Mouse (Mus musculus) embryonic fibroblast, embryonic 13.5 days (primary cell): ENCODE measurements around the gene Kif1c.

Source experiments
- CTCF ChIP-seq: IDR thresholded peaks from 2 replicates; pipeline ENCODE4 v1.5.1; 2011; ENCODE audit warnings: mild to moderate bottlenecking, control low read depth, low read length, moderate library complexity, borderline replicate concordance; ENCODE audit not compliant: insufficient read depth
- POLR2A ChIP-seq: IDR thresholded peaks from 2 replicates; pipeline ENCODE4 v1.6.1; 2011; ENCODE audit warnings: low read depth, mild to moderate bottlenecking, control low read depth, low read length, moderate library complexity

DNA sequence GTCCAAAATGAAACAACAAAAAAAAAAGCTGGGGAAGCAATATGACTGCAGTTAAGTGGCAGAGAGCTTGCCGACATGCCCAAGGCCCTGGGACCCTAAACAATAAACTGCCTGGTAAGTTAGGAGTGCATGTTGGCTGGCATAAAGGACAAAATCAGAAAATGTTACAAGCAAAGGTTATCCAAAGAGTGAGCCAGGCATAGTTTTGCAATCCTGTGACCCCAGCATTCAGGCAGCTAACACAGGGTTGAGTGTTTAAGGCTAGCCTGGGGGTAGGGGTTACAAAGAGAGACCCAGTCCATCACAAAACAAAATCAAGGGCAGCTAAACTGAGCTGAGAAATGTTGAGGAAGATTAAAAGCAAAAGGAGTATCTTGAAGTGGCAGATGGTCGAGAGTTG is 1.3 kb upstream of the Kif1c start:
- TF ChIP-seq CTCF (no peak), POLR2A (no peak)
